Mouse (Mus musculus): ENCODE measurements around the gene Rasgrf2.

DNA sequence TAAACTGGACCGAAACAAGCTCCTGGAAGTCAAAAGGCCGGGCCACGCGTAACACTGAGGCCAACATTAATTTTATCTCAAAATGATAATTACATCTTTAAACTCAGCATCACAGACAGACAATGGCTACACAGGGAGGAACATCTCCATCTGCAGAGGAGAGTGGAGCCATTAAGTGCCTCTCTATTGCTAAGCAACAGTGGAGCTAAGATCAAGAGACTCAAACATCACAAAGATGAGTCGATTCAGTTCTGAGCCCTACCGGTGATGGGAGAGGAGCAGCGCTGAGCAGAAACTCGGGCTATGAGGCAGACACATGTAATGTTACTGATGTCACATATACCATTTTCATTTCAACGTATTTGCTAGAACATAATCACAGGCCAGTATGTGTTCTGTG lies 191.3 kb downstream of the Rasgrf2 start:
- TF ChIP-seq CTCF (IDR thresholded peaks at IDR 0.05; ENCODE audit: low read depth) (no peak), EP300 (IDR thresholded peaks at IDR 0.05; ENCODE audit: low read depth) (no peak)

Measured in liver, postnatal 0 days (tissue).